Mouse (Mus musculus) intestine, embryonic 14.5 days (tissue): ENCODE measurements around the gene Golga4. TPM values are rescaled to one million over a fixed set of nuclear protein-coding genes. Genes with fewer than 3 reads are reported as not detected.
A peak's percentile ranks its signal among the peaks of the same experiment; 100 is the strongest.

Experiments
- ATAC-seq: fragments of 200-750 bp; cut with Nextera tagmentation; replicated peaks from 2 replicates; pipeline ENCODE4 v1.8.0; 2017; ENCODE audit warnings: low read depth, moderate number of reproducible peaks, moderate TSS enrichment, moderate library complexity; ENCODE audit not compliant: low FRiP score, low TSS enrichment
- DNase-seq: peaks from one replicate; pipeline ENCODE4 v3.0.0-alpha.2; 2018; ENCODE audit warnings: low spot score
- H3K27ac ChIP-seq: fragments of 300-500 bp; sonication (generic); 2 replicates; pipeline ENCODE4 v1.5.1; 2014; ENCODE audit warnings: low read depth, mild to moderate bottlenecking, control low read depth
- H3K27me3 ChIP-seq: fragments of 300-500 bp; sonication (generic); replicated peaks from 2 replicates; pipeline ENCODE4 v1.6.1; 2014; ENCODE audit warnings: low read length, control low read depth; ENCODE audit not compliant: control insufficient read depth, insufficient read depth
- H3K36me3 ChIP-seq: fragments of 300-500 bp; sonication (generic); 2 replicates; pipeline ENCODE4 v1.6.1; 2014; ENCODE audit warnings: low read length, control low read depth; ENCODE audit not compliant: control insufficient read depth, insufficient read depth
- H3K4me1 ChIP-seq: fragments of 300-500 bp; sonication (generic); replicated peaks from 2 replicates; pipeline ENCODE4 v1.6.1; 2014; ENCODE audit warnings: low read length, control low read depth, mixed read lengths; ENCODE audit not compliant: control insufficient read depth, insufficient read depth
- H3K4me2 ChIP-seq: fragments of 300-500 bp; sonication (generic); 2 replicates; pipeline ENCODE4 v1.6.1; 2014; ENCODE audit warnings: low read length
- H3K4me3 ChIP-seq: fragments of 300-500 bp; sonication (generic); 2 replicates; pipeline ENCODE4 v1.5.1; 2014; ENCODE audit warnings: low read depth, low read length, control low read depth, mixed read lengths
- H3K9ac ChIP-seq: fragments of 300-500 bp; sonication (generic); 2 replicates; pipeline ENCODE4 v1.6.1; 2014; ENCODE audit warnings: mild to moderate bottlenecking, low read length
- H3K9me3 ChIP-seq: fragments of 300-500 bp; sonication (generic); 2 replicates; pipeline ENCODE4 v1.6.1; 2016; ENCODE audit warnings: low read length, control low read depth; ENCODE audit not compliant: control insufficient read depth
- WGBS: fragments of 180-500 bp; shearing (Covaris S2); extraction: QIAGEN DNeasy Blood & Tissue Kit; methylation state at CpG from one replicate; pipeline ENCODE4 v1.1.7; 2014; 5-methylcytosine and 5-hydroxymethylcytosine counted together
- polyA plus RNA-seq: library from polyadenylated mRNA; unstranded; fragments of >200 nt; fragmentation: Nextera tagmentation; extraction: Ambion mirVana; gene quantifications from 2 replicates; pipeline ENCODE4 v1.2.1, GENCODE M21; 2014

Golga4 gene
- polyA plus RNA-seq, 1 experiment from 2014 or later: 59.5 TPM

- DNase-seq (peak; percentile 78), ATAC-seq (no peak)
- Histone ChIP-seq H3K9me3 (no peaks in the 10 kb centered on the region), H3K9ac (no peak overlapping the region), H3K4me2 (0 out of 2 replicates have a peak overlapping the region, but pooled peaks have one; percentile 12), H3K4me3 (peak overlapping the region; percentile 8; the same call in 1 of the 2 replicates), H3K27ac (no peak overlapping the region), H3K27me3 (peaks cover 94% of the 10 kb centered on the region), H3K36me3 (no peaks in the 10 kb centered on the region), H3K4me1 (peaks cover 11% of the 10 kb centered on the region; the same call in 1 of the 2 replicates)
- under 1% methylated on average over 31 of the region's 31 CpGs for WGBS
These were observed 28.7 kb upstream of the Golga4 start for GRCm38 (mm10) chr9:118477281-118477931.

DNA sequence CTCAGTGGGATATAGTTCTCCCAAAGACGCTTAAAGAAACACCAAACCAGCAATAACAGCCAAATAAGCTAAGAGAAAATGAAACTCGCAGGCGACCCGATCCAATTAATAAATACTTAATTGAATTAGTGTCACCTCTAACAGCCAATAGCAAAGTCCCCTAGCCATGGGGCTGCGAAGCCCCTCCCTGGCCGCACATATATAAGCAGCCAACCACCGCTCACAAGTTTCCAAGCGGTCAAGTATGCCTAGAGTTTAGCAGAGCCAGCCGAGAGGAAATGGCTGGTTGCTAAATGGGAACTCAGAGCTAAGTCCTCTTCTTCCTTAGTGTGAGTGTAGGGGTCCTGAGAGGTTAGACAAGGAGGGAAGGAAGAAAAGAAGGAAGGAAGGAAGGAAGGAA lies 28.1 kb upstream of the Golga4 start, which contains the start of gene Eomes:
Gene Eomes, plus strand, starts transcription at position 252 of the 400 bp plus-strand sequence.
- 1% methylated on average over 9 of the region's 9 CpGs for WGBS
- no peak within 1 kb of the TSS for H3K9ac ChIP-seq
- no peaks in the 10 kb centered on the region for H3K36me3 ChIP-seq

DNA sequence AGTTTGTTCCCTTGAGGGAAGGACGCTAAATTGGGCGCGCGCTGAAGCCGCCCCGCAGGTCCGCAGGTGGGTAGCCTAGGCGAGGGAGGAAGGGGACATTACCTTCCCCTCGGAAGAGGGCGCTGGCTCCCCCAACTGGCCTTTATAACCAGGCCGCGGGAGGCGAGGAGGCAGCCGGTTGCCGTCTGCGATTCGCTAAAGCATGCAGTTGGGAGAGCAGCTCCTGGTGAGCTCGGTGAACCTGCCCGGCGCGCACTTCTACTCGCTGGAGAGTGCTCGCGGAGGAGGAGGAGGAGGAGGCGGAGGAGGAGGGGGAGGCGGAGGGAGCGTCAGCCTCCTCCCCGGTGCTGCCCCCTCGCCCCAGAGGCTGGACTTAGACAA lies 27.6 kb upstream of the Golga4 start:
- ATAC-seq: peak; percentile 33
- Histone ChIP-seq H3K4me1 (peaks cover 11% of the 10 kb centered on the region; the same call in 1 of the 2 replicates), H3K4me2 (peak overlapping the region; percentile 58), H3K36me3 (no peaks in the 10 kb centered on the region), H3K9me3 (no peaks in the 10 kb centered on the region), H3K4me3 (peak overlapping the region; percentile 38), H3K27ac (no peak overlapping the region), H3K27me3 (peaks cover 96% of the 10 kb centered on the region), H3K9ac (no peak overlapping the region)
- 2% methylated on average over 27 of the region's 29 CpGs for WGBS
- DNase-seq: peak; percentile 77

More for the DNA sequence above, 28.1 kb upstream of the Golga4 start, which contains the start of gene Eomes:
- Histone ChIP-seq H3K4me1 (peaks cover 11% of the 10 kb centered on the region; the same call in 1 of the 2 replicates), H3K4me3 (peak within 1 kb of the TSS; percentile 38), H3K9me3 (no peaks in the 10 kb centered on the region), H3K27ac (no peak within 1 kb of the TSS), H3K27me3 (peaks cover 95% of the 10 kb centered on the region), H3K4me2 (peak within 1 kb of the TSS; percentile 58)
- peak; percentile 66 for DNase-seq
- ATAC-seq: no peak

GRCm38 (mm10) chr9:118478839-118479507 lies 27.1 kb upstream of the Golga4 start:
- Histone ChIP-seq H3K27ac (no peak overlapping the region), H3K9ac (no peak overlapping the region), H3K36me3 (no peaks in the 10 kb centered on the region), H3K4me2 (peak overlapping the region; percentile 58), H3K4me1 (peaks cover 11% of the 10 kb centered on the region; the same call in 1 of the 2 replicates), H3K4me3 (peak overlapping the region; percentile 38), H3K27me3 (peaks cover 98% of the 10 kb centered on the region), H3K9me3 (no peaks in the 10 kb centered on the region)
- DNase-seq: peak; percentile 69
- peak; percentile 69 for ATAC-seq
- WGBS: under 1% methylated on average over 84 of the region's 87 CpGs

DNA sequence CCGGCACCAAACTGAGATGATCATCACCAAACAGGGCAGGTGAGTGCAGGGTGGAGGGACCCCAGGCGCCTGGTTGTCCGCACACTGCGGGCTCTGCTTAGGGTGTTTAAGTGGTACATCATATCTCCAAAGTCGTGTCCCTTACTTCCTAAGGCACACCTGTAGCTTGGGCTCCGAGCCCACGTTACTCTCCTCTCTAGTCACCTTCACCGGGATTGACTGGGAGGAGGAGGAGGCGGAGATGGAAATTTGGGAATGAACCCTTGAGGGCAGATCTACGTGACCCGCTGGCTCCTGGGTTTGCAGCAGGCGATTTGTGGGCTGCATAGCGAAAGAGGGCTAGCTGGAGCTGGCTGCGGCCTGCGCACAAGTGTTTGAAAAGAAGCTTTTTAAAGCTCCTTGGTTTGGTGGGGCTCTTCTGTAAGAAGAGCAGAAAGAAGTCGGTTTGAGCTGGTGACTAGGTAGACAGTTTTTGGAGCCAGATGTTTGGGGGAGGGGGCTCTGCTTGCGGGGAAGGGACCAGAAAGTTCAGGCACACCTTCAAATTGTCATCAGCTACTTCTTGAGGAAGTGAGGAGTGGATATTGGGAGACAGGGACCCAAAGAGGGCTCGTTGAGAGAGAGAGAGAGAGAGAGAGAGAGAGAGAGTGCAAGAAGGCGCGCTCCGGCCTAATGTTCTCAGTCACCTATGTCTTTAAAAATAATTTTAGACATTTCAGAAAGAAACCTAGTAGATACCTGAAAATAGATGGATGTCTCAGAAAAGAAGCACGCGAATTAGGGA lies 26.4 kb upstream of the Golga4 start:
- H3K9ac ChIP-seq: no peak overlapping the region
- no peaks in the 10 kb centered on the region for H3K9me3 ChIP-seq
- H3K27me3 ChIP-seq: peaks cover 100% of the 10 kb centered on the region
- DNase-seq (peak; percentile 67), ATAC-seq (no peak)
- peak overlapping the region; percentile 38; the same call in 1 of the 2 replicates for H3K4me3 ChIP-seq
- no peaks in the 10 kb centered on the region for H3K36me3 ChIP-seq
- 3% methylated on average over 23 of the region's 23 CpGs for WGBS
- no peak overlapping the region for H3K4me2 ChIP-seq
- peaks cover 11% of the 10 kb centered on the region; the same call in 1 of the 2 replicates for H3K4me1 ChIP-seq
- H3K27ac ChIP-seq: no peak overlapping the region

DNA sequence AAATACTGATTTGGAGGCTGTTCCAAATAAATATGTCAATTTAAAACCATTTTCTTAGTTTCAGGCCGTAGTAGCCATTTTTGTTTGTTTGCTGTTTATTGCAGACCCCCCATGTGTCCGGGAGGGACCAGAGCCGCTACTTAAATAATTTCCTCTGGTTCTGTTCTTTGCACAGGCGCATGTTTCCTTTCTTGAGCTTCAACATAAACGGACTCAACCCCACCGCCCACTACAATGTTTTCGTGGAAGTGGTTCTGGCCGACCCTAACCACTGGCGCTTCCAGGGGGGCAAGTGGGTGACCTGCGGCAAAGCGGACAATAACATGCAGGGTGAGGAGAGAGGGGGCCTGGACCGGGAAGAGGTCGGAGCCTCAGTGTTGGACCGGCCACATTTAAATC lies 25.8 kb upstream of the Golga4 start:
- H3K9ac ChIP-seq: no peak overlapping the region
- H3K36me3 ChIP-seq: no peaks in the 10 kb centered on the region
- H3K27ac ChIP-seq: no peak overlapping the region
- H3K4me1 ChIP-seq: peaks cover 11% of the 10 kb centered on the region; the same call in 1 of the 2 replicates
- ATAC-seq (no peak), DNase-seq (no peak)
- H3K4me2 ChIP-seq: no peak overlapping the region
- H3K9me3 ChIP-seq: no peaks in the 10 kb centered on the region
- H3K27me3 ChIP-seq: peaks cover 100% of the 10 kb centered on the region
- H3K4me3 ChIP-seq: no peak overlapping the region
- 6% methylated on average over 14 of the region's 14 CpGs for WGBS

- no peak for DNase-seq
- no peak overlapping the region for H3K4me2 ChIP-seq
- ATAC-seq: no peak
- H3K36me3 ChIP-seq: no peaks in the 10 kb centered on the region
- no peaks in the 10 kb centered on the region for H3K9me3 ChIP-seq
- H3K9ac ChIP-seq: no peak overlapping the region
- WGBS: 78% methylated on average over 10 of the region's 10 CpGs
- H3K4me1 ChIP-seq: peaks cover 11% of the 10 kb centered on the region; the same call in 1 of the 2 replicates
- no peak overlapping the region for H3K27ac ChIP-seq
- no peak overlapping the region for H3K4me3 ChIP-seq
- H3K27me3 ChIP-seq: peaks cover 100% of the 10 kb centered on the region
These were observed 23.9 kb upstream of the Golga4 start for GRCm38 (mm10) chr9:118482210-118482609.

DNA sequence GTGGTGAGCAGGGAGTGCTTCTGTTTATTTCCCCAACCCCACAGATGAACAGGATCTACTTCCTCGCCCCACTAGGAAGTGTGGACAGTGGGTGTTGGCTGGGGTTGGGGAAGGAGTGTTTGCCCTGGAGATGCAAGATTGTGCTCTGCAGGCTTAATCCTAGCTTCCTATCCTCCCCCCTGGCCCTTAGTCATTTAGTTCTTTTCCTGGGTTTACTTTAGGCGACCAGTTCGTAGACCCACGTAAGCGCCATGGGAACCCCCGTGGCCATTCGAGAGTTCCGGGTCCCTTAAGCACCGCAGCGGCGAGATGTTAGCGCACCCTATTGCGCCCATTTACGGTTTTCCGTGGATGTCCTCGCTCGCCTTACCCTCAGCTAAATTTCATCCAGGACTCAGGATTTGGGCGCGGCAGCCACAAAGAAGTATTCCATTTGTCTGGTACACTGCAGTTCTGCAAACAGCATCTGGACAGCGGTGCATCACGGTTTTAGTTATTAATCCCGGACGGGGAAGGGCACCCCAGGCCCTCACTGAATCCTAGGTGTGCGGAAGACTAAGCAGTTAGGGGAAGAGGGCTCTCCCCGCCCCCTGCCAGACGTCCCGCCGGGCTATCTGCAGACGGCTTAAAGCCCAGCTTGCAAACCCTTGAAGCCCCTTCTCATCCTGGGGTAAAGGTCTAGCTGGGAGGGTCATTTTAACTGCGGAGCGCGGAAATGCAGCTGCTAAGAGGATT lies 19.5 kb upstream of the Golga4 start:
- peaks cover 80% of the 10 kb centered on the region for H3K27me3 ChIP-seq
- peaks cover 15% of the 10 kb centered on the region; the same call in 1 of the 2 replicates for H3K4me1 ChIP-seq
- DNase-seq: peak; percentile 62
- no peak overlapping the region for H3K4me3 ChIP-seq
- H3K9me3 ChIP-seq: no peaks in the 10 kb centered on the region
- WGBS: 2% methylated on average over 32 of the region's 32 CpGs
- H3K9ac ChIP-seq: no peak overlapping the region
- H3K36me3 ChIP-seq: no peaks in the 10 kb centered on the region
- H3K4me2 ChIP-seq: no peak overlapping the region; the same call in 1 of the 2 replicates
- no peak overlapping the region for H3K27ac ChIP-seq
- ATAC-seq: no peak
